Comparison of ENCODE assay signal across 44 mouse cellular contexts in genomic region chr7:29777372-29777771, GRCm38 (mm10). TPM values are rescaled to one million over a fixed set of nuclear protein-coding genes. Genes with fewer than 3 reads are reported as not detected.
"Had no signal": no experiment of that assay in that cellular context is flagged by ENCODE, and none has a peak within 500 bp of the region (broad histone marks: within the 10 kb centered on the region; RNA-seq: fewer than 3 reads in every experiment).

No protein-coding gene starts in this region.

- H3K4me2 ChIP-seq: heart, embryonic 11.5 days; heart, embryonic 12.5 days; heart, embryonic 13.5 days; heart, embryonic 15.5 days; hindbrain, embryonic 12.5 days; hindbrain, embryonic 13.5 days; hindbrain, embryonic 14.5 days; hindbrain, embryonic 15.5 days; intestine, embryonic 15.5 days; kidney, embryonic 15.5 days had no signal

- H3K27me3 ChIP-seq: heart, embryonic 12.5 days; heart, embryonic 13.5 days; heart, embryonic 15.5 days; hindbrain, embryonic 12.5 days; hindbrain, embryonic 13.5 days; hindbrain, embryonic 15.5 days; intestine, embryonic 15.5 days; kidney, embryonic 15.5 days had no signal

- H3K27ac ChIP-seq: heart, embryonic 13.5 days; heart, embryonic 15.5 days; hindbrain, embryonic 10.5 days; hindbrain, embryonic 12.5 days; hindbrain, embryonic 13.5 days; hindbrain, embryonic 14.5 days; hindbrain, embryonic 15.5 days; hindbrain, postnatal 0 days; intestine, embryonic 15.5 days; kidney, embryonic 15.5 days; kidney, postnatal 0 days; layer of hippocampus, adult 2 months had no signal

- H3K9me3 ChIP-seq: heart, embryonic 13.5 days; heart, embryonic 15.5 days; hindbrain, embryonic 12.5 days; hindbrain, embryonic 13.5 days; hindbrain, embryonic 15.5 days; intestine, embryonic 15.5 days; kidney, embryonic 15.5 days had no signal

- H3K9ac ChIP-seq: heart, embryonic 12.5 days; heart, embryonic 13.5 days; heart, embryonic 15.5 days; hindbrain, embryonic 12.5 days; hindbrain, embryonic 13.5 days; hindbrain, embryonic 14.5 days; hindbrain, embryonic 15.5 days; intestine, embryonic 15.5 days; kidney, embryonic 15.5 days had no signal

- H3K4me3 ChIP-seq: heart, embryonic 12.5 days; heart, embryonic 13.5 days; heart, embryonic 15.5 days; hindbrain, embryonic 10.5 days; hindbrain, embryonic 12.5 days; hindbrain, embryonic 13.5 days; hindbrain, embryonic 15.5 days; intestine, embryonic 15.5 days; kidney, embryonic 15.5 days; layer of hippocampus, adult 2 months had no signal

- DNase-seq: heart, postnatal 14 days; heart, postnatal 36 days; heart, postnatal 4 days; kidney, adult 11 months; kidney, adult 18-20 months; kidney, adult 2 months; kidney, adult 8-10 months; kidney, adult 9 months; kidney, postnatal 10 days; kidney, postnatal 14 days; kidney, postnatal 25 days; kidney, postnatal 36 days; kidney, postnatal 4 days; layer of hippocampus, adult 9-11 months; layer of hippocampus, postnatal 36 days had no signal

- ATAC-seq: hindbrain, embryonic 16.5 days; hindbrain, postnatal 0 days; inflammation-experienced regulatory T-cells, adult 6 months; intestine, embryonic 15.5 days; intestine, embryonic 16.5 days; intestine, postnatal 0 days had no signal

- H3K4me1 ChIP-seq: heart, embryonic 12.5 days; hindbrain, embryonic 10.5 days; hindbrain, embryonic 13.5 days; hindbrain, embryonic 15.5 days; intestine, embryonic 15.5 days had no signal

RNA-seq across cellular contexts. Expression of gene Catsperg2, which starts 50.5 kb away (rescaled TPM):
- total RNA-seq: heart, adult 8-10 months; heart, postnatal 14 days; heart, postnatal 25 days; heart, postnatal 36 days; heart, postnatal 4 days; hematopoietic stem cell, adult 5-6 weeks; left cerebral cortex, adult 18-20 months had no signal
- polyA plus RNA-seq: heart, embryonic 11.5 days; heart, embryonic 12.5 days; heart, embryonic 13.5 days; heart, embryonic 14.5 days; heart, embryonic 15.5 days; heart, embryonic 16.5 days; heart, postnatal 0 days; hindbrain, embryonic 11.5 days; inflammation-experienced regulatory T-cells, adult 6 months; intestine, embryonic 14.5 days; intestine, embryonic 15.5 days; intestine, embryonic 16.5 days; intestine, postnatal 0 days; kidney, adult 2 months; kidney, embryonic 14.5 days; kidney, embryonic 15.5 days; kidney, embryonic 16.5 days; kidney, postnatal 0 days had no signal
